Mouse (Mus musculus) v-Abl transformed pro-B cells (cell line): ENCODE results near the gene Gpt2.

Experiments used
- in situ Hi-C, 2 experiments: fragments of 400-800 bp; cut with MboI; formaldehyde crosslinking; loops; one replicate each; pipeline ENCODE4 v1.15.1; 2025; ENCODE audit not compliant: unreplicated experiment in 2 of 2

Gpt2 gene

GRCm38 (mm10) chr8:85492125-85492875, at the start of gene Gpt2:
TSS of gene Gpt2 (plus strand) at chr8:85492576.
- in situ Hi-C loops: no loop called here

DNA sequence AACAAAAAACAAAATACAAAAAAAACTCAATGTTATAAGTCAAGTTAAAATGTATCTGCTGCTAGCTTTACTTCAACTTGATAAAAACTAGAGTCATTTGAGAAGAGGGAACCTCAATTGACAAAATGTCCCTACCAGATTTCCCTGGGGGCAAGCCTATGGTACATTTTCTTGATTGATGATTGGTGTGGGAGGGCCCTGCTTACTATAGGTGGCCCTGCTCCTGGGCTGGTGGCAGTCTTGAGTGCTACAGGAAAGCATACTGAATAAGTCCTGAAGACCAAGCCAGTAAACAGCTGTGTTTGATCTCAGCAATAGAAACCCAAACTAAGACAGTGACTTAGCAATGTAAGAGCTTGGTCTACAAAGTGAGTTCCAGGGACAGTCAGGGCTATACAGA, 48.3 kb upstream of the Gpt2 start:
- in situ Hi-C loops: loop anchor here in 1 of 2 experiments (25.0 kb wide), 1 partner anchor 1468 kb away; no protein-coding TSS in a partner anchor

DNA sequence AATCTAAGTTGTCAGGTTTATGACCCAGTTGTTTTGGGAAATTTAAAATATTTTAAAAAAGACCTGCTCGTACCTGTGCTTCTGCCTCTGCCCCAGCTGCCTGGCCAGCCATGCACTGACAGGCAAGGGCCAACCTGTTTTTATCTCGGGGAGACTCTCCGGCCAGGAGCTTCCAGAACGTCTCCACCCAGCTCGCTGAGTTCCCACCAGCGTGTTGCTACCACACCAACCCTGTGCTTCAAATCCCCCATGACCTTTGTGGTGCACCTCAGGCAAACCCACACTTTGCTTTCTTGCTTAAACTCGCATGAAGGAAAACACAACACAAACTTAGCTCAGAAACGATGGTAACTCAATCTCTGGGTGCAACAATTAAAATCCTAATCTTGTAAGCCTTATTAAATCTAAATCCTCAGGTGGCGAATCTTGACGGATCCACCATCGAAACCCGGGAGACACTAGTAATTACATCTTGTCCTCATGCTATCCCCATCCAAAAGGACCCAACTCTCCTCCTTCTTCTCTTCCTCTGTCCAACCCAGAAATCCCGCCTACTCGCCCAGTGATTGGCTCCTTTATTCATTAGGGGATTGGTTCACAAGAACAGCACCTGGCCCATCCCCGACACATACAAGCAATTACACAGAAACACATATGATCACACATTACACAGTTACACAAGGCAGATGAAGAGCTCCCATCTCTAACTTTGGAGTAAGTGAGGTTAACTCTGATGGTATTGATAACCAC, 46.3 kb upstream of the Gpt2 start:
- in situ Hi-C loops: loop anchor here in 1 of 2 experiments (25.0 kb wide), 1 partner anchor 1466 kb away; no protein-coding TSS in a partner anchor

GRCm38 (mm10) chr8:85450335-85450734, 42.0 kb upstream of the Gpt2 start:
- in situ Hi-C loops: loop anchor here in 1 of 2 experiments (10.0 kb wide), 1 partner anchor 1134 kb away; the partner anchor contains the start of gene Abcc12

- in situ Hi-C loops: loop anchor here in 1 of 2 experiments (10.0 kb wide), 1 partner anchor 1132 kb away; the partner anchor contains the start of gene Abcc12
Measured at GRCm38 (mm10) chr8:85452328-85452727, 40.0 kb upstream of the Gpt2 start.

GRCm38 (mm10) chr8:85453256-85453655, 39.1 kb upstream of the Gpt2 start:
- in situ Hi-C loops: loop anchor here in 1 of 2 experiments (10.0 kb wide), 1 partner anchor 1132 kb away; the partner anchor contains the start of gene Abcc12

DNA sequence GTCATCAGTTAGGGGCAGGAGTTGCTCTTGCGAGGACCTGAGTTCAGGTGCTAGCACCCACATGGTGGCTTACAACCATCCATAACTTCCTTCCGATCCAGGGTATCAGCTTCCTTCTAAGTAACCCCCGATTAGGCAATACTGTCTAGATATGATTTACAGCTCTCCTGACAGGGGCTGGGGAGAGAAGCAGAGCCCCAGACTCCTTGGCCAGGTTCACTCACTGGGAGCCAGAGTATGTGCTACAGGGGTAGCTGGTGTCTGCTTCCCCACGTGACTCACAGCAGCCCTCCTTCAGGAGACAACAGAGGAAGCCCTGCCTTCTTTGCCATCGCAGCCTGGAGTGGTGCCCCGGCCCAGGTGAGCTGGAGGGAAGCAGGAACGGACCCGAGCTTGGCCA, 37.6 kb upstream of the Gpt2 start:
- in situ Hi-C loops: loop anchor here (5.0 to 10.0 kb wide), 5 partner anchors 73 to 1453 kb away; partner anchors contain the start of gene Abcc12 (in 1 of the 2)

- in situ Hi-C loops: loop anchor here (5.0 to 10.0 kb wide), 5 partner anchors 71 to 1451 kb away; partner anchors contain the start of gene Abcc12 (in 1 of the 2)
Measured at GRCm38 (mm10) chr8:85456536-85456935, 35.8 kb upstream of the Gpt2 start.

- in situ Hi-C loops: loop anchor here (5.0 to 10.0 kb wide), 5 partner anchors 68 to 1448 kb away; partner anchors contain the start of gene Abcc12 (in 1 of the 2)
Measured at GRCm38 (mm10) chr8:85459582-85459981, 32.8 kb upstream of the Gpt2 start.

- in situ Hi-C loops: loop anchor here in 1 of 2 experiments (5.0 kb wide), 1 partner anchor 196 kb away; no protein-coding TSS in a partner anchor
Measured at GRCm38 (mm10) chr8:85460804-85461203, 31.6 kb upstream of the Gpt2 start.

GRCm38 (mm10) chr8:85461377-85461776, 31.0 kb upstream of the Gpt2 start:
- in situ Hi-C loops: loop anchor here in 1 of 2 experiments (5.0 kb wide), 1 partner anchor 196 kb away; no protein-coding TSS in a partner anchor

- in situ Hi-C loops: loop anchor here in 1 of 2 experiments (5.0 kb wide), 1 partner anchor 195 kb away; no protein-coding TSS in a partner anchor
Measured at GRCm38 (mm10) chr8:85462441-85462840, 29.9 kb upstream of the Gpt2 start.

- in situ Hi-C loops: loop anchor here in 1 of 2 experiments (5.0 kb wide), 1 partner anchor 193 kb away; no protein-coding TSS in a partner anchor
Measured at GRCm38 (mm10) chr8:85464316-85464715, 28.1 kb upstream of the Gpt2 start.

GRCm38 (mm10) chr8:85466056-85466455, 26.3 kb upstream of the Gpt2 start:
- in situ Hi-C loops: no loop called here

DNA sequence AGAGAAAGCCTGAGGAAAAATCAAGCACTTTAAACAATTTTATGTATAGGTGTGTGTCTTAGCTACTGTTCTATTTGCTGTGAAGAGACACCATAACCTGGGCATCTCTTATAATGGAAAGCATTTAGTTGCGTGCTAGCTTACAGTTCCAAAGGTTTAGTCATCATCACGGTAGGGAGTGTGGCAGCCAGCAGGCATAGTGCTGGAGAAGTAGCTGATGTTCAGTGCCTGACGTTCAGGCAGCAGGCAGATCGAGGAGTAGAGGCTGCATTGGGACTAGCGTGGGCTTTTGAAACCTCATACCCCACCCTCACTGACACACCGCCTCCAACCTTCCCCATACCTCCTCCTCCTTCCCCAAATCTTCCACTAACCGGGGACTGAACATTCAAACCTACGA, 21.6 kb upstream of the Gpt2 start:
- in situ Hi-C loops: no loop called here

DNA sequence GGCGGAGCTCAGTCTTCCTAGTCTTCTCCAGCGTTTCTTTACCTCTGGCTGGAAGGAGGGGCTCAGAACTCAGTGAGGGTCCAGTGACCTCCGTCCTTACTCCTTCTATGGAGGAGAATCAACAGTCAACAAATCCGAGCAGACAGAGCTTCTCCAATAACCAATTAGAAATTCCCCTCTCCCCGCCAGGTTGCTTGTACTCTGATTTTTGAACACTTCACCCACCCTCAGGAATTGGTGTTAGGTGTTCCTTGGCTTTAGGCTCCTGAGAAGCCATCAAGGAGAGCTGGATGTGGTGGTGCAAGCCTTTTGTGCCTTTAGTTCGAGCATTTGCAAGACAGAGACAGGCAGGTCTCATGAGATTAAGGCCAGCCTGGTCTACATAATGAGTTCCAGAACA, 19.6 kb upstream of the Gpt2 start:
- in situ Hi-C loops: no loop called here

DNA sequence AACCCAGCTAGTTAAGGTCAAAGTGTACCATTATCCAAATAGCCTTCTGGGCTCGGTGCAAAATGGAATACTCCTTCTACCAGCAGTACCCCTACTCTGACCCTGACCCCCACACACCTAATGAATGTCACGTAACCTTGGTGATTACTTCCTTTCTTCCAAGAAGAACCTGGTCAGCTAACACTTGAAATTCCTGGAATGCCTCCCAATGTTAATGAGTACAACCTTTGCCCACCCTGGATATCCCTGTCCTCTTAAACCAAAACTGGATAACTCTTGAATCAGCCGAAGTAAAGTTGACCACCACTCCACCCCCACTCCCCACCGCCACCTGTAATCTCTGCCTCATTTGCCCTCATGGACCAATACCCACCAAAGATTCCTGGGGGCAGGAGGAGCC, 19.1 kb upstream of the Gpt2 start:
- in situ Hi-C loops: no loop called here

DNA sequence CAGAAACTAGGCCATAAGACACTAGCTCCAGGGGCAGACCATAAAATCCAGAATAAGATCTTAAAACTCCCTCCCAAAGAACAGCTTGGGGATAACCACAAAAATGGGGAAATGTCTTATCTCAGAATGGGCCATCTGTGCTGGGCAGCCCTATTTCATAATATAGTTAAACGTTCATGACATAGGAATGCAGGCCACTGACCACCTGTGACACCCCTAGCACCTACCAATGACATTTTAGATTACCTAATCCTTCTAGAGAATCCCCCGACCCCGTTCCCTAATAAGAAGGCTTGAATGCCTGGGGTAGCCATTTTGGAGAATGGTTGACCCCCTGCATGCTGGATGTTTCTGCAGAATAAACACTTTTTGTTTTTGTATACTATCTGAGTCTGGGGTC, 17.5 kb upstream of the Gpt2 start:
- in situ Hi-C loops: no loop called here

DNA sequence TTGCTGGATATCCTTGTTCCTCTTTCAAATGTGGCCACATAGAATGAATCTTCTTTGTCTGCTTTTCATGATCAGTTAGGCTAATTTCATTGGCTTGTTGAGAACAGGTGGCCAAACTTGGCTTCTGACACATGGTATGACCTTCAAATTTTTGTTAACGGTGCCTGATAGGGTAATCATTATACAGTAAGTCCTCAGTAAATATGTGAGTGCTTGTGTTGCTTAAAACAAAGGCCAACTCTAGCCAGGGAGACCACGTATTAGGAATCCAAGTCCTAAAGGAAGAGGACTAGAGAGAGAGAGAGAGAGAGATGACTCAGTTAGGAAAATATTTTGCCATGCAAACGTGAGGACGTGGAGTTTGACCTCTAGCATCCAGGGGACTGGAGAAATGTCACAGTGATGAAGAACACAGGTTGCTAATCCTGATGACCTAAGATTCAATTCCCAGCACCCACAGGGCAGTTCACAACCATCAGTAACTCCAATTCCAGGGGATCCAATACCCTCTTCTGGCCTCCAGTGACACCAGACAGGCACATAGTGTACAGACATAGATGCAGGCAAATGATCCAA, 15.3 kb upstream of the Gpt2 start:
- in situ Hi-C loops: no loop called here

- in situ Hi-C loops: no loop called here
Measured at GRCm38 (mm10) chr8:85478397-85478796, 14.0 kb upstream of the Gpt2 start.
